Mouse (Mus musculus) testis, postnatal 14 days (tissue): ENCODE measurements around the gene Coa3.
A peak's percentile ranks its signal among the peaks of the same experiment; 100 is the strongest.

Source experiments
- DNase-seq: peaks from one replicate; pipeline ENCODE4 v3.0.0; 2021; ENCODE audit warnings: low spot score

Coa3 gene

DNA sequence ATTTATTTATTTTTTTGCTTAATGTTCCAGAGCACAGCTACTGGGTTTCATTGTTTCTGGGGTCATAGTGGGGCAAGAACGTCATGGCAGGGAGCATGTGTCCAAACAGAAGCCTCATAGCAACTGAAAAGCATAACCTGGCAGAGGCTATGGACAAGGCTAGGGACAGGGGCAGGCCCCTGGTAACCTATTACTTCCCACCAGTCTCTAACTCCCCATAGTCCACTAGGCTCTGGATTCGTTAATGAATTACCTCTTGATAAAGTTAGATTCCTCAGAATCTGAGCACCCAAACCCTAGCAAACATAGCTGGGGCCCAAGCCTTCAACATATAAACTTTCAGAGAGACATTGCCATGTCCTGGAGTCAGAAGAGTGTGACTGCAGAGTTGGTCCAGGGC lies 27.9 kb downstream of the Coa3 start:
- no peak for DNase-seq

- peak; percentile 52 for DNase-seq
These were observed 30.5 kb downstream of the Coa3 start for GRCm38 (mm10) chr11:101248258-101248994.

DNA sequence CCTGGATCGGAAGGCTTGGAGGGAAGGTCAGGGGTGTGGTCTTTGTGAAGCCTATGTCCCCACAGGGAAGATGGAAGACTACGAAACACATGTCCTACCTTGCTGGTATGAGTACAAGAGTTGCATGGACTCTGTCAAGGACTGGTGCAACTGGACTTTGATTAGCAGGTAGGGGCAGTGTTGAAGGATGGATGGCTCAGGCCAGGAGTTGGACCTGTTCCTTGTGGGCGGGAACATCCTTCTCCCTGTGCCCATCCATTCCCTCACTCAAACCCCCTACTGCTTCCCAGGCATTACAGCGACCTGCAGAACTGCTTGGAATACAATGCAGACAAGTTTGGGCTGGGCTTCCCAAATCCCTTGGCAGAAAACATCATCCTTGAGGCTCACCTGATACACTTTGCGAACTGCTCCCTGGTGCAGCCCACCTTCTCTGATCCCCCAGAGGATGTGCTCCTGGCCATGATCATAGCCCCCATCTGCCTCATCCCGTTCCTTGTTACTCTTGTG lies 31.3 kb downstream of the Coa3 start:
- no peak for DNase-seq

DNA sequence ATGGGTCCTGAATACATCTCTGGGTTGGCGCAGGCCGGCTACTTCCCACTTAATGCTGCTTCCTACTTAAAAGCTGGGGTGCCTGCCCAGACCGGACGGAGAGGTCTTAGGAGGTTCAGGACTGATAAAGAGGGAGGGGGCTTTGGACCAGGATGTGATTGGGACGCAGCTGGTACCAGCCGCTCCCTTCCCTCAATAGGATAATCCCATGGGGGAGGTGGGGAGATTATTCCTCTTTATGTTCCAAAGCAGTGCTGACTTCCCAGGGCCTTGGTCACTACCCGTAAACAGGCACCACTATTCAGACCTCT lies 32.3 kb downstream of the Coa3 start:
- no peak for DNase-seq

- peak; percentile 56 for DNase-seq
These were observed 32.8 kb downstream of the Coa3 start, which contains the start of gene Ramp2 for GRCm38 (mm10) chr11:101245855-101246701. Gene Ramp2, plus strand, starts transcription at chr11:101246028.

- DNase-seq: no peak
These were observed 33.8 kb downstream of the Coa3 start for GRCm38 (mm10) chr11:101245071-101245470.

- no peak for DNase-seq
These were observed 40.8 kb downstream of the Coa3 start for GRCm38 (mm10) chr11:101238071-101238647.

DNA sequence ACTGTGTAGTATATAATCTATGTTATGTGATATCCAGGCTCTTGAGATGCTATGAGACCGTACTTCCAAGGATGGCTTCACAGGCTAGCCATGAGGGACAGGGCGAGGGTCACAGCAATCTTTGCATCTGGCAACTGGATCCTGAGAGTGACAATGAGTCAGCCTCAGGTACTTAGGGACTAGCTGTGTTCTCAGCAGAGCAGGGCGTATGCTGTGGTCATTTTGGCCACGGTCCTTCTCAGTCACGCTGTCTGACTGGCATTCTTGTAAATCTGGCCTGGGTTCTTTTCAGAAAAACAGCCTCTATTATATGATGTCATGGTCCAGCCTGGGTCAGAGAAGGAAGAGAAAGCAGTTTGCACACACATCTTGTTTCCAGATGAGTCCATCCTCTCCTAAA lies 42.1 kb downstream of the Coa3 start:
- DNase-seq: no peak

GRCm38 (mm10) chr11:101235429-101235828 lies 43.5 kb downstream of the Coa3 start:
- DNase-seq: no peak

DNA sequence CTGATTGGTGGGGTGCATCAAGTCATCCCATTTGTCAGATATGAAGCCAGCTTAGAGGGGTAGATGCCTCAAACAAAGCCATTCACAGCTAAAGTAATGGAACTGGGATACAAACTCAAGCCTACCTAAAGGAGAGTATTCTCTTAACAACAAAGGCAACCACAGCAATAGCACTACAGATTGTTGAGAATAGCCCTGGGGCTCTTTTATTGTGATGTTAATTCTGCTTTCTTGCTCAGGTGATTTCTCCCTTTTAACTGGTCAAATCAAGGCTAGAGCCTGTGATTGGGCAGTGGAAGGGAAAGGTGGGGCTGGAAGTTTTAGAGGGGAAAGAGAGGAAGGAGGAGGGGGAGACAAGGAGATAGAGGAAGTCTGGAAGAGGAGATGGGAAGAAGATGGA lies 44.8 kb downstream of the Coa3 start:
- no peak for DNase-seq

- no peak for DNase-seq
These were observed 45.7 kb downstream of the Coa3 start for GRCm38 (mm10) chr11:101233240-101233639.

DNA sequence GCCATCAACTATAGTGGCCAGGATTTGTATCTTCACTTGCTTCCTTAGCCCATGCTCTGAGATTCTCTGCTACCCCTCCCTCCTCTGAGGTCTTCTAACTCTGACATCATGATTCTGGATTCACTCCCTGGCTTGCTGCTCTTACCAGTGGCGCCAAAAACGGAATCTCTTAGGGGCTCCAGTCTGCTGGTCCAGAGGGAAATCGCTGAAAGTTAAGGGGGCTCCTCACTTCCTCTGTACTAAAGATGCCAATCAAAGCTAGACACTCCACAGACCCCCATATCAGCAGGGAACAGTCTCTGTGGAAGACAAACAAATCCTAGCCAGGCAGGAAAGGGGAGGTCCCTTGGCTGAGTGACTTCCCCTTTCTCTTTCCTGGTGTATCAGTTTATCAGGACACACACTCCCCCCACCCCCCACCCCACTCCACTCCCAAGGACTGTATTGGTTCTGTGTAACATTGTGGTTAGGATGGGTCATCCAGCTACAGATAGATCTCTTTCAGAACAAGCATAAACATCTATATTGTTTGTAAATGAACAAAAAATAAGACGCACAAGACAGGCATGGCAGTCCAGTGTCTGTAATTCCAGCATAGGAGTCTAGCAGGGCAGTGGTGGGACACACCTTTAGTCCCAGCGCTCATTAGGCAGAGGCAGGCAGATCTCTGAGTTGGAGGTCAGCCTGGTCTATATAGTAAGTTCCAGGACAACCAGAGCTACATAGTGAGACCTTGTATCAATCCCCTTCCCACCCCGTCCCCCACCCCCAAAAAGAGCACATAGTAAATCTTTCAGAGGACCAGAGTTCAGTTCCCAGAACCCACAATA lies 46.7 kb downstream of the Coa3 start:
- DNase-seq: no peak

DNA sequence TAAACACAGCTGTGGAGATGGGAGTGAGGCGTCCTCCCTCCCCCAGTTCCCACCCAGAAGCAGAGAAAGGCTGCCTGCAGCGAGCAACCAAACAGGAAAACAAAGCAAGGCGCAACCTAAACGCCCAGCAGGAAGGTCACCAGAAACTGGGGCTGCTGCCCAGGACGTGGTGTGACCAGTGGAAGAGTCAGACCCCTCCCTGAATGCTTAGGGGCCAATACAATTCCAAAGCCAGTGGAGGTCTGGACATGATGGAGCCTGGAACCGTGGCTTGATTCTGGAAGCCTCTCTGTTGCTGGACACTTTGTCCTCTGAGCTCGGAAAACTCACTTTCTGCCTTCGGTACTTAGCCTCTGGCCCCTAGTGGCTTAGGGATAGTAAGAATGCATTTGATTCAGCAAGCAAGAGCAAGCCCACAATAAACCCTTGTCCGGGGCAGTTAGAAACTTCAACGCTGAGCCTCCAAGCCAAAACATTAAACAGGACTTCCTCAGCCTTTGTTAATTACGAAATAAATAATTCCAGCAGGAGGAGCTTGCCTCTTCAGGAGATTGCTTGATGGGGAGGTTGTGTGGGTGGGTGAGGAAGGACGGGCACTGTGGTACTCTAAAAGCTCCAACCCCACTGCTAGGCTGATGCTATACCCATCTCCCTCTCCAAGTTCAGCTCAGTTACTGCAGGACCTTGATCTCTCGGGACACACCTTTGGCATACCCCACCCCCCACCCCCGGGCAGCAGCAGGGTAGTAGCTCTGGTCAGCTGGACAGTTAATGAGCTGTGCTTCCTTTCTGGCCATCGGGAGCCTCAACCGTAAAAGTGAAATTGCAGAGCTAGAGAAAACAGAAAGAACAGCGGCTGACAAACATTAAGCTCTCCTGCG lies 47.7 kb downstream of the Coa3 start:
- peak; percentile 65 for DNase-seq

DNA sequence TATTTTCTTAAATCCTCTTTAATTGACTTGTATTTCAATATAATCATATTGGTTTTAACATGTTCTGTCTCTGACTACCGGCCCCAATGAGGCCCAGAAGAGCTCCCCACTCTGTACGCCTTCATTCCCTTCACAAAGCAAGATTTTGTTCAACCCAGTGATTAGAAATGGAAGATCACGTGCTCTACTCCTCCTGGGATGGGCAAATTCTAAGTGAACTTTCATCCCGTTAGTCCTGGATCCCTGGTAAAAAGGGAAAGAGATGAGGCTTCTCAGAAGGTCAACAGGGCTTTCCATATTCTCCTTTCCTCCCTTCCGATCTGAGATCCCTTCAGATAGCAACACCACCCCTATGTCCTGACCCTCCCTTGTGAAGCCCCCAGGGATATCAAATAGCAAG lies 48.4 kb downstream of the Coa3 start:
- DNase-seq: no peak

DNA sequence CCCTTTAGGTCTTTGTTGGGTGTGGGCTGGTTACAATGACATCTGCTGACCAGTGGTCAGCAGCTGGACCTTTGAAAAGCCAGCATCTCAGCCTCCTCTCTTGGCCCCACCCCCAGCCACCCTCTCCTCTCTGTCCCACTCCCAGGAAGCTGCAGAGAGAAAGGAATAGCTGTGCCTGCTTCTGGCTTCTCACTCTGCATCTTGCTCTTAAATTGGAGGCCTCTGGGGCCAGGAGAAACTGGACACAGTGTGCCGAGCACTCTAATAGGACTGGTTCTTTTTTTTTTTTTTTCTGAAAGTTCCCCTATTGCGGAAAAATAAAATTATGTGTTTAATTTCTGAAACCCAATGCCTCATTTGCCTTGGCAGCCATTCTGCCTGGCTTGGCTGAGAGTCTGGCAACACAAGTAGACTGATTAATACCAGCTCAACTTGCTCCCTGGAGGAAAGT lies 48.8 kb downstream of the Coa3 start:
- peak; percentile 68 for DNase-seq

DNA sequence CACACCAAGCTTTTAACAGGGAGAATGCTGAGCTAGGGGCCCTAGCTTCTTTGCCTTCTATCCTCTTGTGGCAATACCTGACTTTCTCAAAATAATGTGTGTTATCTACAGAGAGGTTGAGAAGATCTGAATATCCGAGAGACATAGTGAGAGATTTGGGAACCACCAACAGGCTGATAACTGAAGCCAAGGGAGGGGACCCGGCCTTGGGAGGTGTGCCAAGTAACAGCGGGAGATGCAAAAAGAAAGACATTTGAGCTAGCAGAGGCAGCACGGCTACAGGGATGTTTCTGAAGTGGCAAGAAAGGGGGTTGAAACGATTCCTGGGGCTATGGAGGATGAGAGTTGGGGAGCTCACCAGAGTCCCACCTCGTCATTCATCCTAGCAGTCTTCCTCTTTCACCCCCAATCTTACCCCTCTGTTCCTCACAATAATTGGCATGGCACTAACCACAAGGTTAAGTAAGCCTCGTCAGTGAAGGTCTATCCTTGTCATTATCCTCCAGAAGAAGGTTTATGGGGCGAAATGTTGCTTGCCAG lies 49.5 kb downstream of the Coa3 start:
- DNase-seq: peak; percentile 60
